Mouse (Mus musculus): ENCODE results near the gene Zbed3. TPM values are rescaled to one million over a fixed set of nuclear protein-coding genes. Genes with fewer than 3 reads are reported as not detected.

Zbed3 gene
- total RNA-seq, 2 experiments from 2014 or later, result 17.8 to 19.7 TPM

Other genes starting within 250 kb of the Zbed3 start
- gene Pde8b, start 73.3 kb upstream of the Zbed3 start, total RNA-seq (2021), result 1 to 10 TPM; 5.2 to 6.1 TPM
- 10 to 100 TPM; 21.8 to 22.1 TPM for gene Aggf1, start 51.7 kb downstream of the Zbed3 start, total RNA-seq (2021)
- not detected for gene Crhbp, start 121.3 kb downstream of the Zbed3 start, total RNA-seq (2021)
- gene S100z, start 155.1 kb downstream of the Zbed3 start, total RNA-seq (2021), result not detected
- gene F2rl1, start 201.6 kb downstream of the Zbed3 start, total RNA-seq (2021), result under 1 TPM; 0.55 to 0.78 TPM

Measured in heart, postnatal 14 days (tissue).